Mouse (Mus musculus) midbrain, postnatal 0 days (tissue): ENCODE results near the gene Pogz. TPM values are rescaled to one million over a fixed set of nuclear protein-coding genes. Genes with fewer than 3 reads are reported as not detected.
A peak's percentile ranks its signal among the peaks of the same experiment; 100 is the strongest.
"Not testable (repeated sequence)": the region's sequence is repeated elsewhere in the genome, so short reads cannot be mapped to it uniquely, and the experiment has no call there.

ENCODE experiments used
- ATAC-seq: fragments of 200-750 bp; cut with Nextera tagmentation; 2 replicates; pipeline ENCODE4 v1.8.0; 2017; ENCODE audit warnings: moderate number of reproducible peaks, mild to moderate bottlenecking, moderate TSS enrichment, moderate library complexity; ENCODE audit not compliant: low FRiP score
- DNase-seq: peaks from one replicate; pipeline ENCODE4 v3.0.0-alpha.2; 2015; ENCODE audit warnings: low spot score
- H3K27ac ChIP-seq: fragments of 300-500 bp; sonication (generic); 2 replicates; pipeline ENCODE4 v1.5.1; 2014; ENCODE audit warnings: low read depth, mild to moderate bottlenecking, low read length, mixed read lengths
- H3K27me3 ChIP-seq: fragments of 300-500 bp; sonication (generic); 2 replicates; pipeline ENCODE4 v1.6.1; 2014; ENCODE audit warnings: low read length, control low read depth, mixed read lengths; ENCODE audit not compliant: insufficient read depth
- H3K36me3 ChIP-seq: fragments of 300-500 bp; sonication (generic); 2 replicates; pipeline ENCODE4 v1.6.1; 2014; ENCODE audit warnings: low read length, control low read depth, mixed read lengths; ENCODE audit not compliant: insufficient read depth
- H3K4me1 ChIP-seq: fragments of 300-500 bp; sonication (generic); 2 replicates; pipeline ENCODE4 v1.6.1; 2014; ENCODE audit warnings: mild to moderate bottlenecking, control low read depth, antibody characterized with exemption, low read length, mixed read lengths; ENCODE audit not compliant: insufficient read depth
- H3K4me2 ChIP-seq: fragments of 300-500 bp; sonication (generic); 2 replicates; pipeline ENCODE4 v1.6.1; 2014; ENCODE audit warnings: low read depth, mild to moderate bottlenecking, low read length, mixed read lengths; ENCODE audit not compliant: poor library complexity, severe bottlenecking
- H3K4me3 ChIP-seq: fragments of 300-500 bp; sonication (generic); 2 replicates; pipeline ENCODE4 v1.5.1; 2014; ENCODE audit warnings: low read depth, mild to moderate bottlenecking, low read length, moderate library complexity
- H3K9ac ChIP-seq: fragments of 300-500 bp; sonication (generic); replicated peaks from 2 replicates; pipeline ENCODE4 v1.6.1; 2014; ENCODE audit warnings: mild to moderate bottlenecking, low read length, moderate library complexity, mixed read lengths; ENCODE audit not compliant: poor library complexity, severe bottlenecking
- H3K9me3 ChIP-seq: fragments of 300-500 bp; sonication (generic); 2 replicates; pipeline ENCODE4 v1.6.1; 2016; ENCODE audit warnings: low read length, control low read depth
- CTCF ChIP-seq: IDR thresholded peaks from 2 replicates; pipeline ENCODE4 v1.5.1; 2016; ENCODE audit warnings: antibody characterized with exemption, mild to moderate bottlenecking
- WGBS: fragments of 180-500 bp; shearing (Covaris S2); extraction: QIAGEN DNeasy Blood & Tissue Kit; methylation state at CpG from one replicate; pipeline ENCODE4 v1.1.7; 2014; 5-methylcytosine and 5-hydroxymethylcytosine counted together
- polyA plus RNA-seq: library from polyadenylated mRNA; unstranded; fragments of >200 nt; fragmentation: Nextera tagmentation; extraction: Ambion mirVana; gene quantifications from 2 replicates; pipeline ENCODE4 v1.2.1, GENCODE M21; 2015
- total RNA-seq: library from RNA; depleted of rRNA; stranded (reverse); fragments of >200 nt; gene quantifications from 2 replicates; pipeline ENCODE4 v1.2.3, GENCODE M21; 2014

Pogz gene
- total and polyA plus RNA-seq, 2 experiments from 2014 or later = 17.5 to 42.5 TPM

GRCm38 (mm10) chr3:94921104-94921503 is 83.7 kb downstream of the Pogz start:
- Histone ChIP-seq H3K9ac (no peak overlapping the region), H3K27me3 (no peaks in the 10 kb centered on the region), H3K4me2 (no peak overlapping the region), H3K27ac (no peak overlapping the region), H3K36me3 (no peaks in the 10 kb centered on the region), H3K9me3 (no peaks in the 10 kb centered on the region), H3K4me3 (no peak overlapping the region), H3K4me1 (no peaks in the 10 kb centered on the region)
- peak; percentile 30 for DNase-seq
- 43% methylated on average over 3 of the region's 3 CpGs for WGBS
- TF ChIP-seq CTCF = no peak
- ATAC-seq = no peak

GRCm38 (mm10) chr3:94922333-94922732 is 85.0 kb downstream of the Pogz start:
- Histone ChIP-seq H3K4me2 (no peak overlapping the region), H3K4me1 (no peaks in the 10 kb centered on the region), H3K9ac (no peak overlapping the region), H3K27me3 (no peaks in the 10 kb centered on the region), H3K9me3 (no peaks in the 10 kb centered on the region), H3K4me3 (no peak overlapping the region), H3K36me3 (no peaks in the 10 kb centered on the region), H3K27ac (no peak overlapping the region)
- ATAC-seq (no peak), DNase-seq (no peak)
- no peak for TF ChIP-seq CTCF
- 46% methylated on average over 3 of the region's 3 CpGs for WGBS

GRCm38 (mm10) chr3:94924688-94925087 is 87.3 kb downstream of the Pogz start:
- H3K4me1 ChIP-seq = no peaks in the 10 kb centered on the region
- WGBS = 76% methylated on average over 8 of the region's 8 CpGs
- no peaks in the 10 kb centered on the region for H3K9me3 ChIP-seq
- no peaks in the 10 kb centered on the region for H3K36me3 ChIP-seq
- DNase-seq (no peak), ATAC-seq (no peak)
- no peak for TF ChIP-seq CTCF
- H3K27ac ChIP-seq = no peak overlapping the region
- H3K4me3 ChIP-seq = no peak overlapping the region
- no peak overlapping the region for H3K9ac ChIP-seq
- H3K4me2 ChIP-seq = no peak overlapping the region
- no peaks in the 10 kb centered on the region for H3K27me3 ChIP-seq

GRCm38 (mm10) chr3:94926301-94926736 is 89.0 kb downstream of the Pogz start:
- H3K36me3 ChIP-seq, H3K9me3 ChIP-seq, ATAC-seq, DNase-seq, H3K27ac ChIP-seq, H3K4me1 ChIP-seq, H3K4me2 ChIP-seq, H3K27me3 ChIP-seq, H3K4me3 ChIP-seq, H3K9ac ChIP-seq: not testable (repeated sequence)
- 48% methylated on average over 4 of the region's 4 CpGs for WGBS

- not testable (repeated sequence) for H3K4me2 ChIP-seq, DNase-seq, H3K27me3 ChIP-seq, H3K9ac ChIP-seq, H3K36me3 ChIP-seq, ATAC-seq, H3K4me1 ChIP-seq, H3K4me3 ChIP-seq, H3K9me3 ChIP-seq, H3K27ac ChIP-seq
- 95% methylated on average over 4 of the region's 4 CpGs for WGBS
Measured at GRCm38 (mm10) chr3:94928979-94929378, 91.6 kb downstream of the Pogz start.

GRCm38 (mm10) chr3:94930386-94931266 is 93.3 kb downstream of the Pogz start:
- not testable (repeated sequence) for H3K4me2 ChIP-seq, H3K4me3 ChIP-seq, ATAC-seq, DNase-seq, H3K4me1 ChIP-seq, H3K36me3 ChIP-seq, H3K9me3 ChIP-seq, H3K9ac ChIP-seq, H3K27me3 ChIP-seq, H3K27ac ChIP-seq
- WGBS = 44% methylated on average over 7 of the region's 7 CpGs

- DNase-seq, ATAC-seq, H3K9me3 ChIP-seq, H3K4me1 ChIP-seq, H3K9ac ChIP-seq, H3K27me3 ChIP-seq, H3K4me3 ChIP-seq, H3K36me3 ChIP-seq, H3K27ac ChIP-seq, H3K4me2 ChIP-seq: not testable (repeated sequence)
- WGBS = 80% methylated on average over 10 of the region's 10 CpGs
Measured at GRCm38 (mm10) chr3:94931427-94932082, 94.2 kb downstream of the Pogz start.
